Mouse (Mus musculus): Measurements from ENCODE around the gene Col27a1.

DNA sequence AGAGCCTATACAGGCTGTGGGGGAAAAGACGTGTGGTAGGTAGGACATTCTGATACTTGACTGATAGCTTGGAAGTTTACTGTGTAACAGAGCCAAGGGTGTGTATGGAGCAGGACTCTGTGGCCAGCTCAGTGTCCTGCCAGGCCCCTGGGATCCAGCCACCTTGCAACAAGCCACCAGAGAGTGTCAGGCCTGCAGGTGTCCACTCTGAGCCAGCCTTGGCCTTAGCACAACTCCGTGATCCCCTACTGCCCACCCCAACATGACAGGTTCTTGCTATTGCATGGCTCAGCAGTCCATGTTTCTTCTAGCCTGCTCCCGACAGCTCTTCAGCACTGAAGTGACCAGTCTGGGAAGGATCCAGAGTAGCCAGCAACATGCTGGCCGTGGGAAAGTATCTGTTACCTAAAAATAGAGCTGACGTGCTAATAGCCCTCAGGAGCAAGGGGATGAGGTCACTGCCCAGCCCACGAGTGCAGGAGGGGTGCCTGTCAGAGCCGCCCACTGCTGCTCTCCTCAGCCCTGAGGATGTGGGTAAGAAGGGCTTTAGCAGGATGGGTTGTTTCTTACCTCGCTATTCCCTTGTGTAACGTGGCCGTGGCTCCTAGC, 96.5 kb downstream of the Col27a1 start:
- no peak for TF ChIP-seq CHD2 (IDR thresholded peaks at IDR 0.05; ENCODE audit: low read depth, low read length)
- TF ChIP-seq HCFC1 (IDR thresholded peaks at IDR 0.05; ENCODE audit: borderline replicate concordance, insufficient read depth, low read length), result no peak
- TF ChIP-seq MAFK (IDR thresholded peaks at IDR 0.05; ENCODE audit: insufficient read depth, low read depth, low read length), result no peak
- TF ChIP-seq ZC3H11A (IDR thresholded peaks at IDR 0.05; ENCODE audit: borderline replicate concordance, low read depth, low read length), result no peak
